ENCODE assay signal across 8 mouse cellular contexts in genomic region chr3:75910257-75910656, GRCm38 (mm10). TPM values are rescaled to one million over a fixed set of nuclear protein-coding genes. Genes with fewer than 3 reads are reported as not detected.
DNase-seq lines count a peak whose midpoint lies in the region; ATAC-seq lines count a peak whose summit lies in the region.

No protein-coding gene starts in this region.

- WGBS in forebrain, embryonic 14.5 days = 22% methylated on average over 4 of the region's 4 CpGs
- WGBS in large intestine, adult 2 months = 5% methylated on average over 4 of the region's 4 CpGs

- 0 out of 2 replicates have a peak, but pooled peaks cover 2% of the 10 kb centered on the region for H3K36me3 ChIP-seq in forebrain, embryonic 14.5 days (ENCODE audit: control insufficient read depth, insufficient read depth, low read length)

- no peak overlapping the region for H3K4me2 ChIP-seq in forebrain, embryonic 14.5 days (ENCODE audit: low read length)

- H3K27me3 ChIP-seq in forebrain, embryonic 14.5 days (replicated peaks; ENCODE audit: control insufficient read depth, insufficient read depth, low read length) = no peaks in the 10 kb centered on the region

- DNase-seq in adrenal gland, postnatal 14 days = peak; percentile 22
- no peak for DNase-seq in adrenal gland, postnatal 4 days (ENCODE audit: low spot score in 2 of 2)
- peak; percentile 34 for DNase-seq in thymus, postnatal 14 days
- DNase-seq in thymus, postnatal 4 days = no peak
- DNase-seq in forebrain, embryonic 14.5 days (ENCODE audit: low spot score) = peak; percentile 93
- peak; percentile 48 for DNase-seq in large intestine, adult 2 months (ENCODE audit: low read depth, low spot score)
- no peak for DNase-seq in urinary bladder, adult 18-20 months (ENCODE audit: low spot score in 2 of 2)

- no peak overlapping the region for H3K4me3 ChIP-seq in forebrain, embryonic 14.5 days (ENCODE audit: low read depth, low read length)

- H3K9ac ChIP-seq in forebrain, embryonic 14.5 days (ENCODE audit: low read length) = no peak overlapping the region

- H3K9me3 ChIP-seq in forebrain, embryonic 14.5 days (replicated peaks; ENCODE audit: control insufficient read depth, low read length) = no peaks in the 10 kb centered on the region

- no peak overlapping the region for H3K27ac ChIP-seq in forebrain, embryonic 14.5 days (ENCODE audit: low read depth, low read length)

- peaks cover 9% of the 10 kb centered on the region for H3K4me1 ChIP-seq in forebrain, embryonic 14.5 days (ENCODE audit: control insufficient read depth, insufficient read depth, low read length)

- peak; percentile 79 for ATAC-seq in forebrain, embryonic 14.5 days
- ATAC-seq in megakaryocyte-erythroid progenitor cell, adult 5-6 weeks (replicated peaks; ENCODE audit: low FRiP score, low TSS enrichment, poor library complexity, severe bottlenecking) = peak; percentile 96

RNA-seq across cellular contexts. Expression of gene Golim4, which starts 46.5 kb away (rescaled TPM):
- 71.0 and 75.4 TPM in 2 replicates for total RNA-seq in adrenal gland, postnatal 14 days (2021)
- total RNA-seq in adrenal gland, postnatal 4 days (2021) = 10 to 100 TPM; 89.3 to 99.7 TPM
- 21.7 and 22.0 TPM in 2 replicates for polyA plus RNA-seq in forebrain, embryonic 14.5 days (2014; fragmentation: Nextera tagmentation; extraction: Ambion mirVana)
- polyA plus RNA-seq in large intestine, adult 2 months (2012; rRNA removed) = 19.0 and 33.6 TPM in 2 replicates
- total RNA-seq in megakaryocyte-erythroid progenitor cell, adult 5-6 weeks (2014; fragmentation: Nextera tagmentation) = 35.9 and 65.4 TPM in 2 replicates
- 39.5 and 47.3 TPM in 2 replicates for total RNA-seq in megakaryocyte-erythroid progenitor cell, adult 5-6 weeks (2017)

Comparison
In these comparisons a context has a peak if more than half of its experiments do, and no peak if none do; other contexts are left out.
1. DNase-seq: peak in adrenal gland, postnatal 14 days (single experiment), thymus, postnatal 14 days (single experiment), forebrain, embryonic 14.5 days (single experiment) and large intestine, adult 2 months (single experiment); none in adrenal gland, postnatal 4 days (0 of 2), thymus, postnatal 4 days (single experiment) and urinary bladder, adult 18-20 months (0 of 2).